Mouse (Mus musculus): ENCODE data around the gene Acap2. TPM values are rescaled to one million over a fixed set of nuclear protein-coding genes. Genes with fewer than 3 reads are reported as not detected.

Acap2 gene
- polyA plus RNA-seq, 1 experiment from 2014 or later = 18.4 TPM

GRCm38 (mm10) chr16:31196971-31197370 lies 4.1 kb downstream of the Acap2 start:
- no peak for ATAC-seq (ENCODE audit: low read depth)
- WGBS = 73% methylated on average over 3 of the region's 3 CpGs
- H3K27me3 ChIP-seq (ENCODE audit: control insufficient read depth, insufficient read depth, low read length) = no peaks in the 10 kb centered on the region; the same call in 1 of the 2 replicates
- H3K9me3 ChIP-seq (ENCODE audit: control insufficient read depth, low read length) = no peaks in the 10 kb centered on the region
- no peak overlapping the region for H3K9ac ChIP-seq (replicated peaks; ENCODE audit: low read depth, low read length)
- H3K27ac ChIP-seq (ENCODE audit: low read depth, low read length) = no peak overlapping the region
- H3K4me2 ChIP-seq (ENCODE audit: low read depth, low read length) = no peak overlapping the region
- H3K4me3 ChIP-seq (ENCODE audit: low read depth, low read length) = no peak overlapping the region
- H3K36me3 ChIP-seq (ENCODE audit: control insufficient read depth, insufficient read depth, low read length) = no peaks in the 10 kb centered on the region
- H3K4me1 ChIP-seq (ENCODE audit: control insufficient read depth, insufficient read depth, low read length) = peaks cover 20% of the 10 kb centered on the region; the same call in 1 of the 2 replicates

- Histone ChIP-seq H3K36me3 (ENCODE audit: control insufficient read depth, insufficient read depth, low read length) (no peaks in the 10 kb centered on the region), H3K9me3 (ENCODE audit: control insufficient read depth, low read length) (no peaks in the 10 kb centered on the region), H3K4me2 (ENCODE audit: low read depth, low read length) (no peak overlapping the region), H3K9ac (replicated peaks; ENCODE audit: low read depth, low read length) (no peak overlapping the region), H3K4me1 (ENCODE audit: control insufficient read depth, insufficient read depth, low read length) (peaks cover 9% of the 10 kb centered on the region; the same call in 1 of the 2 replicates), H3K27me3 (ENCODE audit: control insufficient read depth, insufficient read depth, low read length) (no peaks in the 10 kb centered on the region), H3K27ac (ENCODE audit: low read depth, low read length) (no peak overlapping the region), H3K4me3 (ENCODE audit: low read depth, low read length) (no peak overlapping the region)
- WGBS = 56% methylated on average over 3 of the region's 3 CpGs
- ATAC-seq (ENCODE audit: low read depth) = no peak
Observed at GRCm38 (mm10) chr16:31192526-31192925, 8.5 kb downstream of the Acap2 start.

- ATAC-seq (ENCODE audit: low read depth) = no peak
- Histone ChIP-seq H3K36me3 (ENCODE audit: control insufficient read depth, insufficient read depth, low read length) (no peaks in the 10 kb centered on the region), H3K9ac (replicated peaks; ENCODE audit: low read depth, low read length) (no peak overlapping the region), H3K27me3 (ENCODE audit: control insufficient read depth, insufficient read depth, low read length) (no peaks in the 10 kb centered on the region), H3K4me1 (ENCODE audit: control insufficient read depth, insufficient read depth, low read length) (peaks cover 9% of the 10 kb centered on the region; the same call in 1 of the 2 replicates), H3K27ac (ENCODE audit: low read depth, low read length) (no peak overlapping the region), H3K9me3 (ENCODE audit: control insufficient read depth, low read length) (no peaks in the 10 kb centered on the region), H3K4me2 (ENCODE audit: low read depth, low read length) (no peak overlapping the region), H3K4me3 (ENCODE audit: low read depth, low read length) (no peak overlapping the region)
- 58% methylated on average over 6 of the region's 6 CpGs for WGBS
Observed at GRCm38 (mm10) chr16:31191818-31192217, 9.2 kb downstream of the Acap2 start.

- Histone ChIP-seq H3K27ac (ENCODE audit: low read depth, low read length) (no peak overlapping the region), H3K4me1 (ENCODE audit: control insufficient read depth, insufficient read depth, low read length) (peaks cover 9% of the 10 kb centered on the region; the same call in 1 of the 2 replicates), H3K4me2 (ENCODE audit: low read depth, low read length) (no peak overlapping the region), H3K9me3 (ENCODE audit: control insufficient read depth, low read length) (no peaks in the 10 kb centered on the region), H3K9ac (replicated peaks; ENCODE audit: low read depth, low read length) (no peak overlapping the region), H3K36me3 (ENCODE audit: control insufficient read depth, insufficient read depth, low read length) (no peaks in the 10 kb centered on the region), H3K27me3 (ENCODE audit: control insufficient read depth, insufficient read depth, low read length) (no peaks in the 10 kb centered on the region), H3K4me3 (ENCODE audit: low read depth, low read length) (no peak overlapping the region)
- ATAC-seq (ENCODE audit: low read depth) = no peak
- 94% methylated on average over 8 of the region's 8 CpGs for WGBS
Observed at GRCm38 (mm10) chr16:31190426-31190825, 10.6 kb downstream of the Acap2 start.

- no peaks in the 10 kb centered on the region for H3K36me3 ChIP-seq (ENCODE audit: control insufficient read depth, insufficient read depth, low read length)
- no peak for ATAC-seq (ENCODE audit: low read depth)
- H3K27me3 ChIP-seq (ENCODE audit: control insufficient read depth, insufficient read depth, low read length) = no peaks in the 10 kb centered on the region
- H3K9ac ChIP-seq (replicated peaks; ENCODE audit: low read depth, low read length) = no peak overlapping the region
- no peak overlapping the region for H3K27ac ChIP-seq (ENCODE audit: low read depth, low read length)
- peaks cover 9% of the 10 kb centered on the region; the same call in 1 of the 2 replicates for H3K4me1 ChIP-seq (ENCODE audit: control insufficient read depth, insufficient read depth, low read length)
- H3K9me3 ChIP-seq (ENCODE audit: control insufficient read depth, low read length) = no peaks in the 10 kb centered on the region
- WGBS = 90% methylated on average over 5 of the region's 5 CpGs
- no peak overlapping the region for H3K4me2 ChIP-seq (ENCODE audit: low read depth, low read length)
- H3K4me3 ChIP-seq (ENCODE audit: low read depth, low read length) = no peak overlapping the region
Observed at GRCm38 (mm10) chr16:31189291-31189690, 11.8 kb downstream of the Acap2 start.

GRCm38 (mm10) chr16:31188799-31189198 lies 12.2 kb downstream of the Acap2 start:
- Histone ChIP-seq H3K27ac (ENCODE audit: low read depth, low read length) (no peak overlapping the region), H3K4me3 (ENCODE audit: low read depth, low read length) (no peak overlapping the region), H3K36me3 (ENCODE audit: control insufficient read depth, insufficient read depth, low read length) (no peaks in the 10 kb centered on the region), H3K27me3 (ENCODE audit: control insufficient read depth, insufficient read depth, low read length) (no peaks in the 10 kb centered on the region), H3K4me1 (ENCODE audit: control insufficient read depth, insufficient read depth, low read length) (peaks cover 9% of the 10 kb centered on the region; the same call in 1 of the 2 replicates), H3K4me2 (ENCODE audit: low read depth, low read length) (no peak overlapping the region), H3K9ac (replicated peaks; ENCODE audit: low read depth, low read length) (no peak overlapping the region), H3K9me3 (ENCODE audit: control insufficient read depth, low read length) (no peaks in the 10 kb centered on the region)
- no peak for ATAC-seq (ENCODE audit: low read depth)
- 93% methylated on average over 2 of the region's 2 CpGs for WGBS

- H3K4me3 ChIP-seq (ENCODE audit: low read depth, low read length) = no peak overlapping the region
- no peaks in the 10 kb centered on the region for H3K9me3 ChIP-seq (ENCODE audit: control insufficient read depth, low read length)
- 54% methylated on average over 6 of the region's 6 CpGs for WGBS
- H3K9ac ChIP-seq (replicated peaks; ENCODE audit: low read depth, low read length) = no peak overlapping the region
- H3K27ac ChIP-seq (ENCODE audit: low read depth, low read length) = no peak overlapping the region
- no peaks in the 10 kb centered on the region for H3K36me3 ChIP-seq (ENCODE audit: control insufficient read depth, insufficient read depth, low read length)
- ATAC-seq (ENCODE audit: low read depth) = no peak
- H3K4me1 ChIP-seq (ENCODE audit: control insufficient read depth, insufficient read depth, low read length) = peaks cover 9% of the 10 kb centered on the region; the same call in 1 of the 2 replicates
- no peaks in the 10 kb centered on the region for H3K27me3 ChIP-seq (ENCODE audit: control insufficient read depth, insufficient read depth, low read length)
- no peak overlapping the region for H3K4me2 ChIP-seq (ENCODE audit: low read depth, low read length)
Observed at GRCm38 (mm10) chr16:31188270-31188669, 12.8 kb downstream of the Acap2 start.

GRCm38 (mm10) chr16:31187192-31187591 lies 13.9 kb downstream of the Acap2 start:
- Histone ChIP-seq H3K27me3 (ENCODE audit: control insufficient read depth, insufficient read depth, low read length) (no peaks in the 10 kb centered on the region), H3K4me3 (ENCODE audit: low read depth, low read length) (no peak overlapping the region), H3K4me1 (ENCODE audit: control insufficient read depth, insufficient read depth, low read length) (peaks cover 7% of the 10 kb centered on the region), H3K36me3 (ENCODE audit: control insufficient read depth, insufficient read depth, low read length) (no peaks in the 10 kb centered on the region), H3K27ac (ENCODE audit: low read depth, low read length) (no peak overlapping the region), H3K9ac (replicated peaks; ENCODE audit: low read depth, low read length) (no peak overlapping the region), H3K9me3 (ENCODE audit: control insufficient read depth, low read length) (no peaks in the 10 kb centered on the region), H3K4me2 (ENCODE audit: low read depth, low read length) (no peak overlapping the region)
- WGBS = 92% methylated on average over 1 of the region's 1 CpGs
- no peak for ATAC-seq (ENCODE audit: low read depth)

- H3K9ac ChIP-seq (replicated peaks; ENCODE audit: low read depth, low read length) = no peak overlapping the region
- H3K36me3 ChIP-seq (ENCODE audit: control insufficient read depth, insufficient read depth, low read length) = no peaks in the 10 kb centered on the region
- no peak for ATAC-seq (ENCODE audit: low read depth)
- no peak overlapping the region for H3K4me3 ChIP-seq (ENCODE audit: low read depth, low read length)
- peaks cover 6% of the 10 kb centered on the region for H3K4me1 ChIP-seq (ENCODE audit: control insufficient read depth, insufficient read depth, low read length)
- no peaks in the 10 kb centered on the region for H3K27me3 ChIP-seq (ENCODE audit: control insufficient read depth, insufficient read depth, low read length)
- no peaks in the 10 kb centered on the region for H3K9me3 ChIP-seq (ENCODE audit: control insufficient read depth, low read length)
- WGBS = 93% methylated on average over 2 of the region's 2 CpGs
- no peak overlapping the region for H3K27ac ChIP-seq (ENCODE audit: low read depth, low read length)
- H3K4me2 ChIP-seq (ENCODE audit: low read depth, low read length) = no peak overlapping the region
Observed at GRCm38 (mm10) chr16:31185757-31186156, 15.3 kb downstream of the Acap2 start.

All from neural tube, embryonic 14.5 days (tissue).